Mouse (Mus musculus): Measurements from ENCODE around the gene Vps13d.

DNA sequence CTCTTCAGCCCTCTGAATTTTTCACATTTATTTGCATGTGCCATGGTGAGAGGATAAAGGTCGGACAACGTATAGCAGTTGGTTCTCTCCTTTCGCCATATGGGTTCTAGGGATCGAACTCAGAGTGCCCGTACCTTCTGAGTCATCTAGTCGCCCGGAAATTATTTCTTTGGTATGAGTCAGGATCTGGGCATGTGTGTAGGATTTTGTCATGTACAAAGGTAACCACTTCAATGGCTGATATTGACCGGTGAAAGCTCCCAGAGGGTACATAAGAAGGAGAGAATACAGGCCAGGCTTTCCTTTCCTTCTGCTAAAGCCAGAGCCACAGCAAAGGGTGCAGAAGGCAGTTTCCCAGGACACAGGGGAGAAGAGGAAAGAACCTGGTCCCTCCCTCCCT lies 10.0 kb upstream of the Vps13d start:
- no peak for TF ChIP-seq CTCF (IDR thresholded peaks at IDR 0.05; ENCODE audit: borderline replicate concordance, control insufficient read depth, extremely low read depth, insufficient read depth, low read length, poor library complexity)
- TF ChIP-seq POLR2A (IDR thresholded peaks at IDR 0.05; ENCODE audit: control insufficient read depth, extremely low read depth, insufficient read depth, low read length, poor library complexity) = no peak
